Mouse (Mus musculus) layer of hippocampus, adult 9-11 months (tissue): ENCODE results near the gene Mocs1.
"Not testable (repeated sequence)": the region's sequence is repeated elsewhere in the genome, so short reads cannot be mapped to it uniquely, and the experiment has no call there.

Experiments used
- DNase-seq: peaks from one replicate; pipeline ENCODE4 v3.0.0; 2022

Gene Mocs1

GRCm38 (mm10) chr17:49433071-49433470, 4.9 kb downstream of the Mocs1 start:
- DNase-seq, result no peak

- no peak for DNase-seq
Observed at GRCm38 (mm10) chr17:49434236-49434635, 6.1 kb downstream of the Mocs1 start.

- no peak for DNase-seq
Observed at GRCm38 (mm10) chr17:49435081-49435480, 6.9 kb downstream of the Mocs1 start.

- no peak for DNase-seq
Observed at GRCm38 (mm10) chr17:49436631-49437030, 8.5 kb downstream of the Mocs1 start.

- not testable (repeated sequence) for DNase-seq
Observed at GRCm38 (mm10) chr17:49437306-49437705, 9.1 kb downstream of the Mocs1 start.

- no peak for DNase-seq
Observed at GRCm38 (mm10) chr17:49438822-49439574, 10.8 kb downstream of the Mocs1 start.

GRCm38 (mm10) chr17:49439706-49440105, 11.5 kb downstream of the Mocs1 start:
- no peak for DNase-seq

- no peak for DNase-seq
Observed at GRCm38 (mm10) chr17:49440331-49441130, 12.4 kb downstream of the Mocs1 start.

DNA sequence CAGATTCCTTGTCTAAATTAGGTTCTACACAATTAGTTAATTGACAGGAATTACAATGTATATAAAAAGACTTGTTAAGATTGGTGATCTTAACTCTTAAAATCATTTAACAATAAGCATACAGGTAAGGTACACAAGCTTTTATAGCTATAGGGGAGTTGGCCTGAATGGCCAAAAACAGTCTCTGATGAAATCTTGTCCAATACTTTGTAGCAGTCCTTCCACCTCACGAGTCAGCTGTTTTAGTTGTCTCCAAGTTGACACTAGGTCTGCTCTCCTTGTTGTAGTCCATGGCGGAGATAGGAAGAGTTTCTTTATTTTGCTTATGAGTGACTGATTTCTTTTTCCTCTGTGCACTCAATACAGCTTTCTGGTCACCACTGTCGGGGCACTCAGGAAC, 14.7 kb downstream of the Mocs1 start:
- not testable (repeated sequence) for DNase-seq

DNA sequence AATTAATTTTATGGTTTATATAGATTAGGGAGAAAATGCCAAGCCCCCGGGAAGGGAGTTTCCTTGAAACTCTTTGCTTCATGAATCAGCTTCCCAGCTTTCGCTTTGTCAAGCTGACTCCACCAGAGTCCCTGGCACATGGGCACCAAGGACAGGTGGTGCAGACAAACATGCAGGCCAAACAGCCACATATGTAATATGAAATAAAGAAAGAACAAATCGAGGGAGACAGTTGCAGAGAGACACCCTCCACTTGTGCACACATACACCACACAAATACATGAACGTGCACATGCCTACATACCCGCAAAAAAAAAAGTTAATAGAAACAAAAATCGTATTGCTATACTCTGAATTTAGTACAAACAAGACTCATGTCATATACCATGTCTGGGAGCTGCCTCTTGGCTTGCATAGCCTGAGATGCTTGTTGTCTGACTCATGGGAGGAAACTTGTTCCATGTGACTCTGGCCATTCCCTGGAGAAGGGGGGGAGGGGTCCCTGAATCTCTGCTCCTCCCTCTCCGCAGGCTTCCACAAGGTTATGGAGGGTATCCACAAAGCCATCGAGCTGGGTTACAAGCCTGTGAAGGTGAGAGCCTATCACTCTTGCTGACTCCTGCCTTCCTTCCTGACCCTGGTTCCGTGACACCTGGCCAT, 20.5 kb downstream of the Mocs1 start:
- no peak for DNase-seq

- DNase-seq, result no peak
Observed at GRCm38 (mm10) chr17:49449230-49449608, 21.1 kb downstream of the Mocs1 start.

GRCm38 (mm10) chr17:49450922-49451321, 22.8 kb downstream of the Mocs1 start:
- DNase-seq, result no peak

DNA sequence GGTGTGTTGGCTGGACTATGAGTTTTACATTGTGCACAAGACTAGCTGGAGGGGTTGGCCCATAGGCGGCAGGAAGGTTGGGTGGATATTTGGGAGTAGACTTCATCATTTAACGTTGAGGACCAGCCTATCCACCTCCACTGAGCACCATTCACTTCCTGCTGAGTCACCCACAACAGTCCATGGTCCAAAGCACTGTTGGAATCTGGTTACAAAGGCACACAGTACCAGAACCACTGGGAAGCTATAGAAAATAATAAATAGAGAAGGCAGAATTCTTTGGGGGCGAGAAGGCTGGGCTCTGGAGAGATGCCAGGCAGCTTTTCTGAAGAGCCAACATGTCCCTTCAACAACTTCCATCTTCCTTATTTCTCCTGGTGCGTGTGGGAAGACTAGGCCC, 28.2 kb downstream of the Mocs1 start:
- no peak for DNase-seq

DNA sequence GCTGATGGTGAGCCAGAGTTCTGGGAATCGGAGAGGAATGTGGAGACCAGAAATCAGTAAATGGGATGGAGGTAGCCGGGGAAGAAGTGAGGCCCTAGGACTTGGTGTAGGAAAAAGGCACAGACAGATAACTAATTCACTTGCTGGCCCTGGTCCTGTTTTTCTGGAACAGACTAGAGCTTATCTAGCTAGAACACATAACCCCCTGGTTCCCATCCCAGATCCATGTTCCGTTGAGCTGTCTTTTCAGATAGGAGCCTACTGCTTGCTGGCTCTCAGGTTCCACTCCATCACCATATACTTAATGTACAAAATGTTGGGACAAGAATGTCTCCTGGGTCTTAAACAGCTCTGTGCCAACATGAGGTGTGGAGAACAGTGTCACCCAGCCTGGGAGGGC, 29.7 kb downstream of the Mocs1 start:
- DNase-seq, result no peak

GRCm38 (mm10) chr17:49458386-49458785, 30.2 kb downstream of the Mocs1 start:
- DNase-seq, result no peak

GRCm38 (mm10) chr17:49464884-49465283, 36.7 kb downstream of the Mocs1 start:
- DNase-seq, result no peak

DNA sequence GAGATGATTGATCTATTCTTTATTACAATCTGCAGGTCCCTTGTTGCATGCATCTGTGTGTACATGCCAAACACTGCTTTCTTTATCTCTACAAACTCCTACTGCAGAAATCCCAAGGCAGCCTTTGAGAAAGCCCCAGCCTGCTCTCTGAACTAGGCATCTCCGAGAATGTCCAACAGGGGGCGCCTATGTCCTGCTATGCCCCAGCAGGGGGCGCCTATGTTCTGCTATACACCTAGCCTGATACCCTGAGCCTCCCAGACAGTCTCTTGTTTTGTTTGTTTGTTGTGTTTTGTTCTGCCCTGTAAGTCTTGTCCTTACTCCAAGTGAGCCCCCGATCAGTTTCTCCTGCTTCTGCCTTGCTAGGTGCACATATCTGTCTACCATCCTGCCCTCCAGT, 40.1 kb downstream of the Mocs1 start:
- peak; percentile 70 for DNase-seq

- DNase-seq, result no peak
Observed at GRCm38 (mm10) chr17:49472626-49473025, 44.5 kb downstream of the Mocs1 start.

DNA sequence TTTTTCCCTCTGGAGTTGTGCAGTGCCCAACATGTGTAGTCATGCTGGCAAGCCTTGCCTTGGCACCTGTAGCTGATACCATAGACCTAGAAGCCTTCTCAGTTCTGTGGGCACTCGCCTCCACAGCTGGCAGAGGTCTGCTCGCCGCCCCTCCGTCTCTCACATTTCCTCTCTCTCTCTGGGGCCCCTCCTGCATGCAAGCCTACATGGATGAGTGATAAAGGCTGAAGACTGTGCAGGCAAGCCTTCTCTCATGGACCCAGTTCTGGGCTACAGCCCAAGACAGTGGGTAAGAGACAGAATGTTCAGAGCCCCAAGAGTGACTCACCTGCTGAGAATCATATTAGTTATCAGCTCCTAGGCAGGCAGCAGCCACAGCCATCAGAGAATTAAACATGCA, 45.9 kb downstream of the Mocs1 start:
- peak; percentile 35 for DNase-seq

DNA sequence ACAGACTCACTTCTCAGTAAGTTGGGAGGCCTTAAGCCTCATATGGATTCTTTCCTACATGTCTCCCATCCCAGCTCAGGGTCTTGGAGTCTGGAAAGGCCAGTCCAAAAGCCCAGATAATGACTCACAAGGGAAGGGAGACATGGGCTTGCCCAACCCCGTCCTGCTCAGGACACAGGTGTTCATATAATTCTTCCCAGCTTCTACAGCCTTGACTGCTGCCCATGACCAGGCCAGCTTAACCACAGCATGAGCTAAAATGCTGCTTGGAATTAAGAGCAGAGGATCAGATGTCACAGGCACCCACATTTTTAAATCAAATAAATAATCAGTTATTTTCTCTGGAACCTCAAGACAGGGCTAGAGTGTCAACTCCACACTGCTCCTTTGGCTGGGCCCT, 47.0 kb downstream of the Mocs1 start:
- no peak for DNase-seq

DNA sequence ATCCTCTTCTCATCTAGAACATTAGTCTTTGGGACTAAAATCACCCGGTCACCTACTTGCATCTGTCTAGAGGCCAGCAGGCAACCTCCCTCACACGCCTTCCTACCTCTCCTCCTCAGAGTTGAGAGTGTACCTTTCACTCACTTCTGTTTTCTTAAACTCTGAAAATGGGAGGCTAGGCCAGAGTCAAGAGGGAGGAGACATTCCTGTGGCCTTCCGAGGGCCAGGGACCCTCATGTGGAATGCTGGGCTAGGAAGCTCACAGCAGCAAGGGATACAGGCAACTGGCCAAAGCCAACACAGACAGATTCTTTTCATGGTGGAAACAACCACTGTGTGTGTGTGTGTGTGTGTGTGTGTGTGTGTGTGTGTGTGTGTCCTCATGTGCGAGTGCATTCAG, 49.2 kb downstream of the Mocs1 start:
- DNase-seq, result no peak

GRCm38 (mm10) chr17:49481876-49482275, 53.7 kb downstream of the Mocs1 start:
- DNase-seq, result peak; percentile 73

- peak; percentile 55 for DNase-seq
Observed at GRCm38 (mm10) chr17:49484435-49484834, 56.3 kb downstream of the Mocs1 start.

DNA sequence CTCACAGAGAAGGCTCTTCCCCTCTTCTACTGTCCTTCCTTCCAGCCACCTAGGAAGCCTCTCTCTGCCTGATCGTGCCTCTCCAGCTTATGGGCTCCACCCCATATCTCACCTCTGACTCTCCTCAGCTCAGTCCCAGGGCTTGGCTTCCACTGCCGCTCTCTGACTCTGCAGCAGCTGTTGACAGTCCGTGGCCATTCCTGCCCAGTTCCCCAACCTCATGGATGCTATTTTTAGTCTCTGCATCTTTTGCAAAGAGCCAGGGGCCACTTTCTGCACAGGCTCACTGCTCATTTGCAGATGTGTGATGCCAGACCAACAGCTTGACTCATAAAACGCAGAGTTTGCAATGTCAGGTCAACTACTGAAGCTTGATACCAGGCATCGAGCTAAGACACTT, 60.9 kb downstream of the Mocs1 start:
- DNase-seq, result no peak
